Comparison of ENCODE assay signal across 32 mouse cellular contexts in genomic region chr5:118553290-118553689, GRCm38 (mm10).
"Had no signal": no experiment of that assay in that cellular context is flagged by ENCODE, and none has a peak within 500 bp of the region (broad histone marks: within the 10 kb centered on the region; RNA-seq: fewer than 3 reads in every experiment).

No protein-coding gene starts in this region.

- H3K9ac ChIP-seq: limb, embryonic 12.5 days; limb, embryonic 13.5 days; limb, embryonic 15.5 days; liver, embryonic 12.5 days; liver, embryonic 13.5 days; liver, embryonic 14.5 days; liver, embryonic 15.5 days; liver, postnatal 0 days; lung, embryonic 14.5 days; lung, embryonic 15.5 days; midbrain, embryonic 12.5 days; midbrain, embryonic 13.5 days; midbrain, embryonic 15.5 days; neural tube, embryonic 12.5 days had no signal

- H3K27ac ChIP-seq: limb, embryonic 12.5 days; limb, embryonic 13.5 days; limb, embryonic 15.5 days; liver, embryonic 12.5 days; liver, embryonic 13.5 days; liver, embryonic 14.5 days; liver, embryonic 15.5 days; lung, embryonic 15.5 days; macrophage; midbrain, embryonic 10.5 days; midbrain, embryonic 12.5 days; midbrain, embryonic 13.5 days; midbrain, embryonic 15.5 days; neural tube, embryonic 12.5 days had no signal

- H3K27me3 ChIP-seq: limb, embryonic 15.5 days; megakaryocyte, embryonic 14.5 days; midbrain, embryonic 13.5 days; neural tube, embryonic 12.5 days had no signal

- H3K36me3 ChIP-seq: limb, embryonic 10.5 days; limb, embryonic 12.5 days; limb, embryonic 13.5 days; limb, embryonic 15.5 days; liver, embryonic 12.5 days; liver, embryonic 13.5 days; liver, embryonic 15.5 days; lung, embryonic 15.5 days; midbrain, embryonic 10.5 days; midbrain, embryonic 12.5 days; midbrain, embryonic 13.5 days; midbrain, embryonic 15.5 days; neural tube, embryonic 12.5 days had no signal

- H3K4me2 ChIP-seq: limb, embryonic 12.5 days; limb, embryonic 13.5 days; limb, embryonic 15.5 days; liver, embryonic 11.5 days; liver, embryonic 12.5 days; liver, embryonic 13.5 days; liver, embryonic 15.5 days; lung, embryonic 14.5 days; lung, embryonic 15.5 days; midbrain, embryonic 11.5 days; midbrain, embryonic 12.5 days; midbrain, embryonic 13.5 days; midbrain, embryonic 15.5 days; neural tube, embryonic 12.5 days had no signal

- H3K9me3 ChIP-seq: limb, embryonic 10.5 days; limb, embryonic 15.5 days; liver, embryonic 15.5 days; lung, embryonic 15.5 days; midbrain, embryonic 12.5 days; midbrain, embryonic 13.5 days; midbrain, embryonic 15.5 days; neural tube, embryonic 12.5 days had no signal

- ATAC-seq: liver, embryonic 12.5 days; liver, postnatal 0 days; lung, postnatal 0 days; midbrain, embryonic 13.5 days; midbrain, embryonic 15.5 days; midbrain, embryonic 16.5 days had no signal

- H3K4me3 ChIP-seq: limb, embryonic 10.5 days; limb, embryonic 12.5 days; limb, embryonic 13.5 days; limb, embryonic 15.5 days; liver, embryonic 12.5 days; liver, embryonic 13.5 days; liver, embryonic 15.5 days; lung, embryonic 15.5 days; megakaryocyte, embryonic 14.5 days; midbrain, embryonic 10.5 days; midbrain, embryonic 12.5 days; midbrain, embryonic 13.5 days; midbrain, embryonic 15.5 days; myocyte; neural tube, embryonic 12.5 days had no signal

- H3K4me1 ChIP-seq: midbrain, embryonic 13.5 days; midbrain, embryonic 15.5 days; neural tube, embryonic 12.5 days had no signal

- DNase-seq: left cerebral cortex, postnatal 4 days; liver; liver, embryonic 13.5 days; liver, postnatal 0 days; lung, adult 18-20 months; lung, adult 2 months; lung, embryonic 14.5 days; lung, postnatal 10 days; lung, postnatal 14 days; lung, postnatal 36 days; lung, postnatal 4 days; midbrain, embryonic 14.5 days had no signal
